Mouse (Mus musculus) duodenum, adult 2 months (tissue): ENCODE results near the gene Npl. TPM values are rescaled to one million over a fixed set of nuclear protein-coding genes. Genes with fewer than 3 reads are reported as not detected.

Experiments
- polyA plus RNA-seq: library from polyadenylated mRNA; depleted of rRNA; stranded (reverse); fragments of >200 nt; gene quantifications from 2 replicates; pipeline ENCODE4 v1.2.3, GENCODE M21; 2012; ENCODE audit warnings: low replicate concordance; rRNA removed

The Npl gene
- polyA plus RNA-seq = 0.36 and 5.4 TPM in 2 replicates

GRCm38 (mm10) chr1:153549536-153550199 is at the start of gene Npl:
Gene Npl, minus strand, starts transcription at chr1:153550045.

GRCm38 (mm10) chr1:153487500-153487879 is 62.4 kb downstream of the Npl start, which contains the start of gene Dhx9:
Gene Dhx9, minus strand, starts transcription at chr1:153487660.

Other genes with a start within 250 kb of the Npl start
- gene Lamc1, start 217.3 kb downstream of the Npl start, polyA plus RNA-seq = 15.1 and 27.2 TPM in 2 replicates
- 0.04 and 0.17 TPM in 2 replicates for gene Shcbp1l, start 124.9 kb downstream of the Npl start, polyA plus RNA-seq
- gene Dhx9, start 62.4 kb downstream of the Npl start, polyA plus RNA-seq = 0.98 and 1.6 TPM in 2 replicates
- gene Rgs8, start 103.0 kb upstream of the Npl start, polyA plus RNA-seq = 0.02 TPM in 2 replicates
- gene Rgs16, start 190.3 kb upstream of the Npl start, polyA plus RNA-seq = 0.41 and 0.45 TPM in 2 replicates
- 5.3 and 5.6 TPM in 2 replicates for gene Rnasel, start 199.4 kb upstream of the Npl start, polyA plus RNA-seq